Mouse (Mus musculus) activated CD4-positive, CD25-positive, alpha-beta regulatory T cell, adult 4 months (primary cell): ENCODE data around the gene Camk2n2. TPM values are rescaled to one million over a fixed set of nuclear protein-coding genes. Genes with fewer than 3 reads are reported as not detected.

Source experiments
- ATAC-seq: one replicate; pipeline ENCODE4 v1.8.0; 2017
- polyA plus RNA-seq, 2 experiments: library from polyadenylated mRNA; unstranded; fragments of 100-300 nt; shearing (Covaris generic); gene quantifications; one replicate each; pipeline ENCODE4 v1.2.1; 2017

Camk2n2 gene
- polyA plus RNA-seq, 2 experiments from 2014 or later = not detected

DNA sequence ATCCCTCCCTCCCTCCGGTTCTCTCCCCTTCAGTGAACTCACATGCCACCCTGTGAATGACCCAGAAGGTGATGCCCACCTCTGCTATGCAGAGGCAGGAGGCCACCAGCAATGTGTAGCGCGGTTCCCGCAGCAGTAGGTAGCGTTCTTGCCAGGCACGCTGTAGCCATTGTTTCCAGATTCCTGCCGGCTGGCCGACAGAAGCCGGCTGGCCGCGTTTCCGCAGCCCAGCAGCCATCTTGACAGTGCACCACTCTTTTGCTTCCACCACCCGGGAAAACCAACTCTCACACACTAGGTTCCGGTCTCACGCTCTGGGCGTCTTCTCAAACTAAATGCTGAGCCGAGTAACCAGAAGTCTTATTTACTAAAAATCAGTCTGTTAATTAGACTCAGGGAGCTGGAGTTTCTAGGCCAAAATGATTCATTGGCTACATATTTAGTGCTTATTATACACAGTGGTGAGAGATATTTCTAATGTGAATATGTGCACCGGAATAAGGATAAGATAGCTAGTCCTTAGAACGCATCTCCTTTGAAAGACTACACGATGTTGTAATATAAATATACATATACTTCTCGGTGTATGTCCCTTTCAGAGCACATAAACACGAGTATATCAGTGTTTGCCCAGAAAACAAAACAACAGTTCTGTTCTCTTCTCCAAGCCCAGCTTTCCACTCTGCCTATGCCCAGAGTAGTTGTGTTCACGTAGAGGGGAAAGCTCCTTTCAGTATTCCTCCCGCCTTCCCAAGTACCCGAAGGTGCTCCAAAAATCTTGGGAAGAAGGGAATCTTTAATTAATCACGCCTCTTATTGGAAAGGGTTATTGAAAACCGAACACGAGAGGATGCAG is 10.4 kb downstream of the Camk2n2 start:
- ATAC-seq = peak; percentile 66

DNA sequence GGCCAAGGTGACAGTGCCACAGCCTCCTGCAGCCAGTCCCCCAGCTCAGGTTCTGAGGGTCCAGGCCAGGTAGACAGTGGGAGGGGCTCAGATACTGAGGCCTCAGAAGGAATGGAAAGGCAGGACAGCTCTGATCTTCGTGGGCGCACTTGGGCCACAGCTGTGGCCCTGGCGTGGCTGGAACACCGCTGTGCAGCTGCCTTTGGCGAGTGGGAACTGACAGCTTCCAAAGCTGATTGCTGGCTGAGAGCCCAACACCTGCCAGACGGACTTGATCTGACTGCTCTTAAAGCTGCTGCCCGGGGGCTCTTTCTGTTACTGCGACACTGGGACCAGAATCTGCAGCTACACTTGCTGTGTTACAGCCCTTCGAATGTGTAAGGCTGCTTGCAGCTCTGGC is 16.4 kb downstream of the Camk2n2 start:
- ATAC-seq = no peak

DNA sequence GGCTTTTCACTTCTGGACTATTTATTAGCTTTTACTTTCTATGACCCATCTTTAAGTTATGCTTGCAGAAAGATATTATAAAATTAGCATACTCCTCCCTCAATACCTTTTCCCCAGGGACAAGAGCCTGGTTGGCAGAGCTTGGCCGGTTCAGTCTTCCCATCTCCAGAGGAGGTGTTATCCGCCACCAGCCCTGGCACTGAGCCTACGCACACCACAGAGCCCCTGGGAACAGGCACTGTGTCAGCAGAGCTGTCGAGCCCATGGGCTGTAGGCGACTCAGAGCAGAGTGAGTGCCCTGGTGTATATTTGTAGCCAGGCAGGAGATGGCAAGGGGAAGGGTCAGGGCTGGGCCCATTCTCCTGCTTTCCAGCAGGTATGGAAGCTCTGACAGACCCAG is 20.6 kb downstream of the Camk2n2 start:
- no peak for ATAC-seq

DNA sequence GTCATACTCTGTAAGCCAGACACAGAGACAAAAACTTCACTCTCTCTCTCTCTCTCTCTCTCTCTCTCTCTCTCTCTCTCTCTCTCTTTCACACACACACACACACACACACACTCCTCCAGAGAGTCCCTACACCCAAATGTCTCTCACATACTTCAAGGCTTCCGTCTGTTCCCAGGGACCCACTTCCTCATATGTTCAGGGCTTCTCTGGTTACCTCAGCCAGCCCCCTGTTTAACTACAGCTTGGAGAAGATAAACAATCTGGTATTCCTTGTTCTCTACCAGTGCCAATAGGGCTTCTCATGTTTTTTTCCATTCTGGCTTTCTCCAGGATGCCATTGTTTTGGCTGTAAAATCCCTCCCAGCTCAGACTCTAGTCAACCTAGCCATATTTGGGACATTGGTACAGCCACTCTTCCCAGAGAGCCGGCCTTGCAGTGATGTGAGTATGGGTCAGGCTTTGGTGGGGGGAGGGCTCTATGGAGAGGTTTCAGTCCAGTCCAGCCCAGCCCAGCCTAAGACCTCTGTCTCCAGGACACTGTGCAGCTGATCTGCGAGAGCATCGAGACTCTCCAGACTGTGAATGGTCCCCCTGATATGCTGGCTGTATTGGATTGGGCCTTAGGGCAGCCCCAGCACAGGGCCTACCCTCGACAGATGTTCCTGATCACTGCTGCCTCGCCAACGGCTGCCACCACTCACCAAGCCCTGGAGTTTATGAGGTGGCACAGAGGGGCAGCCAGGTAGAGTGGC is 24.2 kb downstream of the Camk2n2 start:
- ATAC-seq = no peak

DNA sequence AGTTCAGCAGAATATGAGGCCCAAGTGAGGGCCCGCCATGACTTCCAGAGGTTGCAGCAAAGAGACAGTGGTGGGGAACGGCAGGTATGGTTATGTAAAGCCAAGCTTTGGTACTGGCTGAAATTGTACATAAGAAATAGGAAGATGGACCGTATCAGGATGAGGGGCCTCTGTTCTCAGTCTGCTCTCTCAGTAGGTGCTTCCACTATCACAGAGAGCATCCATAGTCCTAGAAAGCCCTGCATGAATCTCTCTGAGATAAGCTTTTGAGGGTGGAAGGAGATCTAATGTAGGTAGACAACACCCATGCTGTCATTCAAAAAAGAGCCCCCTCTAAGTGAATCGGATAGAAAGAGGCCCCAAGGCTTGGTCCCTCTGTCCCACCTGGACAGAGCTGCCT is 25.4 kb downstream of the Camk2n2 start:
- no peak for ATAC-seq

DNA sequence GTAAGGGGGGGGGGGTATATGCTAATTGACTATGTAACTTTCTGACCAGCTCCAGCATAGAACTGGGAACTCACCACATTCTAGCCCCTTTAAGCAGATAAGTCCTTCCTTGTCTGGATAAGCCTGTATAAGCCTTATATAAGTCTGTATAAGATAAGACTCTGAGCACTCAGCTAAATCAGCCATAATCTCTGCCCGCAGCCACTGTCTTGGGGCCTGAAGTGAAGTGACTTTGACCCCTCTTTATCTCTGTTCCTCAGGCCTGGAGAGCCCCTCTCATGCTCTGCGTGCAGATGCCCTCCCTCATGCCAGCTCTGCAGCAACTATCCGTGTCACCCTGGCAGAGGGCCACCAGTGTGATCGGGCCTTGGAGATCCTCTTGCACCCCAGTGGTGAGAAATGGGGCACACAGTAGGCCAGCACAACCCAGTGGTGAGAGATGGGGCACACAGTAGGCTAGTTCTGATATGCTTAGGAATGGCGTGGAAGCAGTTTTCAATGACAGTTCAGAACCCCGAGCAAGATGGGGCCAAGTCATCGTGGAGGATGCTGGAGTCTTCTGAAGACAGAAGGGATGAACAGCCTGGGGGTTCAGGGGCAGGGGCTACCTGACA is 25.9 kb downstream of the Camk2n2 start:
- ATAC-seq = no peak

DNA sequence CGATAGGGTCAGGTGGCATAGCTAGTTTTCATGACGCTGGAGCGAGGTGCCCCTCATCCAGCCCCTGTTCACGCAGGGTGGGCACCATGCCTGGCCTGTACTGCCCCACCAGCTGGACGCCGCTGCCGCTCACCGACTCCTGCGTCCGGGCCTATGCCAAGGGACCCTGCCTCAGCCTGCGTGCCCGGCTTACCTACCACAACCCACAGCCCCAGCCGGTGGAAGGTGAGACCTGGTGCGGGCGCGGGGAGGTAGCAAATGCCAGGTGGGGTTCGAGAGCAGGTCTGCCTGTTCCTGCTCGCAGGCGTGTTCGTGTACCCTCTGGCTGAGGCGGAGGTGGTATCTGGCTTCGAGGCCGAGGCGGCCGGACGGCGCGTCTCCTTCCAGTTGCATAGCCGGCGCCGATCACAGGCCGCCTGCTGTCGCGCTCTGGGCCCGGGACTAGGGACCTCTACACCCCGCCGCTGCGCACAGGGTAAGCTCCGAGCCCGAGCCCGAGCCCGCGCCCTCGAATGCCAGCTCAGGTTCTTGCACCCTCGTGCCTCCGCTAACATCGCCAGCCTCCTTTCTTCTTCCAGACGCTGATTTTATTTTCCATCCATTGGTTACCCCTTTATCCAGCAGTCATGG is 29.9 kb downstream of the Camk2n2 start:
- no peak for ATAC-seq

DNA sequence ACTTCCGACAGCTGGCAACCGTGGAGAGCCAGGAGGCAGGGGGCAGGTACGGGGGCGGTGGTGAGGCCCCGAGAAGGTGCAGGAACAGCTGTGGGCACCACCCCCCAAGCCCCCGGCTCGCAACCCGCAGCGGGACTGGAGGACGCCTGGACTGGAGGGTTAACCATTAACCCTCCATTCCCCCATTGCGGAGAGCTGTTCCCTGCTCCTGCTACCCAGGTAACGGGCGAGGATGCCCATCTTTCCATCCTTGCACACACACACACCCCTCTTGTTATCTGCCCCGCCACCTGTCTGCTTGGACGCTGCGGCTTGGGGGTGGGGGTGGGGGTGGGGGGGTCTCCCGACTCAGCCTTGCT is 30.4 kb downstream of the Camk2n2 start:
- ATAC-seq = no peak

DNA sequence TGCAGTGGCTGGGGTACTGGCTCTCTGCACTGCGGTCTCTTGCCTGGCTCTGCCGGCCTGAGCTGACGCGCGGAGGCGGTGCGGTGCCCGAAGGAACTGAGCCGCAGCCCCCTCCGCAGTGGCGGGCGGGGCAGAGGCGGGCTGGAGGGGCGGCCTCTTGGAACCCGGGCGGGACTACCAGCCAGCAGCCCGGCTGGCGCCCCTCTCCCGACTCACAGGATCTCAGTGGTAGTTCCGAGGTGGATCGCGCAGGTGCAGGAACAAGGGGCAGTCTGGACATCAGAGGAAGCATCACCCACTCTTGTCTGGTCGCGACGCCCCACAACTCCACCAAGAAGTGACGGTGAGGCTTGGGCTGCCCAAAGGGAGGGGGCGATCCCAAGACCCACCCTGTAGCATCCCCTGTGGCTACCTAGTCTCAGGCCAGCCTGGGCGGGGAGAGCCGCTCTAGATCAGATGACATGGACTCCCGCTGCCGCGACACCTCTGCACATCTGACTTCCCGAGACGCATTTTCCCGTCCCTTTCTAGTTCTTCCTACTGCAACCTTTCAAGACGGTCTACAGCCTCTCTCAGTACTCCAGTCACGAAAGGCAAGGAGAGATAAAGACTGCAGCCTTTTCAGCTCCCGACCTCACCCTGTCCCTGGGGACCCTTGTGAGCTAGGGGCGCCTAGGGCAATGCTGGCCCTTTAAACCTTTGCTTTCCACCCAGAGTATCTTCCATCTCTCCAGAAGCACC is 31.0 kb downstream of the Camk2n2 start:
- no peak for ATAC-seq

DNA sequence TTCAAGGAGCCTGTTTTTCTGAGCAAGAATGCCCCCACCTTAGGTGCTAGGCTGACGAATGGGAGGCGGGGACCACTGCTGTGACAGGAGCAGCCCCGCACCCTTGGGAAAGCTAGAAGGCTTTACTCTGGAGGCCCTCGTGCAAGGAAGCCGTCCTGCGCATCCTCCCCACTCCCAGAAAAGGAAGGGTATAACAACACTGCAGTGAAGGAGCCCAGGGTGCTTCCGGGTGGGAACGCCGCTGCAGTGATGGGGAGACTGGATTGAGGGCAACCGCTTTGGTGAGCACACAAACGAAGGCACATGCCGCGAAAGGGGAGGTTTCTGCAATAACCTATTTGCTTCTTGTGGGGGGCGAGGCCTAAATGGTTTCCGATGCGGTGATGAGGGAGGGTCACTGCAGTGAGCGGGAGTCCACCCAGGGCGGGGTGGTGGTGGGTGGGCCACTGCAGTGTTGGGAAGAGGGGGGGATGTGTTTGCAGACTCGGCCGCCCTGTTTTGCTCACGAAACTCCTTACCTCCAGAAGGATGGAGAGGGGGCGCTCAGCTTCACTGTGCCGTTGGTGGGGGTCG is 31.6 kb downstream of the Camk2n2 start, which contains the start of gene Vwa5b2:
TSS of gene Vwa5b2 (plus strand) at position 106 of the 573 bp plus-strand sequence.
- no peak for ATAC-seq

Other genes with a start within 250 kb of the Camk2n2 start
- gene Abcc5, start 194.9 kb downstream of the Camk2n2 start, polyA plus RNA-seq = 10 to 100 TPM; 25.1 to 25.4 TPM
- 10 to 100 TPM; 13.7 to 14.5 TPM for gene Eif2b5, start 122.5 kb downstream of the Camk2n2 start, polyA plus RNA-seq
- gene Dvl3, start 104.3 kb downstream of the Camk2n2 start, polyA plus RNA-seq = 10 to 100 TPM; 13.2 to 13.7 TPM
- gene Ap2m1, start 85.8 kb downstream of the Camk2n2 start, polyA plus RNA-seq = 100 to 1,000 TPM; 467 to 550 TPM
- 10 to 100 TPM; 49.5 to 57.2 TPM for gene Abcf3, start 72.7 kb downstream of the Camk2n2 start, polyA plus RNA-seq
- under 1 TPM; 0.11 to 0.42 TPM for gene Vwa5b2, start 31.8 kb downstream of the Camk2n2 start, polyA plus RNA-seq
- 10 to 100 TPM; 19.0 to 25.6 TPM for gene Eef1akmt4, start 9.7 kb downstream of the Camk2n2 start, polyA plus RNA-seq
- gene Gm49333, start 9.7 kb downstream of the Camk2n2 start, polyA plus RNA-seq = not detected
- 10 to 100 TPM; 28.2 to 31.8 TPM for gene Alg3, start 9.6 kb downstream of the Camk2n2 start, polyA plus RNA-seq
- gene Ece2, start 8.5 kb upstream of the Camk2n2 start, polyA plus RNA-seq = not detected
- gene Psmd2, start 30.4 kb upstream of the Camk2n2 start, polyA plus RNA-seq = 100 to 1,000 TPM; 152 to 157 TPM
- 10 to 100 TPM; 44.6 to 82.1 TPM for gene Eif4g1, start 47.0 kb upstream of the Camk2n2 start, polyA plus RNA-seq
- gene Fam131a, start 72.0 kb upstream of the Camk2n2 start, polyA plus RNA-seq = 1 to 10 TPM in 1 of 2 experiments, not detected in 1; 1.2 TPM
- 10 to 100 TPM; 72.6 to 80.2 TPM for gene Polr2h, start 96.4 kb upstream of the Camk2n2 start, polyA plus RNA-seq
- gene Clcn2, start 96.5 kb upstream of the Camk2n2 start, polyA plus RNA-seq = 1 to 10 TPM; 1.3 to 2.0 TPM
- not detected for gene Chrd, start 111.8 kb upstream of the Camk2n2 start, polyA plus RNA-seq
- under 1 TPM in 1 of 2 experiments, not detected in 1; 0.26 TPM for gene Thpo, start 113.2 kb upstream of the Camk2n2 start, polyA plus RNA-seq